Mouse (Mus musculus) liver, postnatal 0 days (tissue): ENCODE results near the gene Gatad2a. TPM values are rescaled to one million over a fixed set of nuclear protein-coding genes. Genes with fewer than 3 reads are reported as not detected.

Source experiments
- ATAC-seq: fragments of 200-750 bp; cut with Nextera tagmentation; 2 replicates; pipeline ENCODE4 v1.8.0; 2017; ENCODE audit warnings: mild to moderate bottlenecking, moderate library complexity
- DNase-seq: peaks from one replicate; pipeline ENCODE4 v3.0.0-alpha.2; 2016
- H3K27ac ChIP-seq: fragments of 300-500 bp; sonication (generic); 2 replicates; pipeline ENCODE4 v1.5.1; 2014; ENCODE audit warnings: antibody characterized with exemption, moderate library complexity, mild to moderate bottlenecking, low read depth
- H3K27me3 ChIP-seq: fragments of 300-500 bp; sonication (generic); 2 replicates; pipeline ENCODE4 v1.6.1; 2014; ENCODE audit warnings: low read length, control low read depth, mixed read lengths; ENCODE audit not compliant: insufficient read depth
- H3K36me3 ChIP-seq: fragments of 300-500 bp; sonication (generic); replicated peaks from 2 replicates; pipeline ENCODE4 v1.6.1; 2014; ENCODE audit warnings: mild to moderate bottlenecking, control low read depth, low read length, moderate library complexity, mixed read lengths; ENCODE audit not compliant: insufficient read depth
- H3K4me1 ChIP-seq: fragments of 300-500 bp; sonication (generic); 2 replicates; pipeline ENCODE4 v1.6.1; 2014; ENCODE audit warnings: antibody characterized with exemption, mild to moderate bottlenecking, control low read depth; ENCODE audit not compliant: insufficient read depth
- H3K4me2 ChIP-seq: fragments of 300-500 bp; sonication (generic); 2 replicates; pipeline ENCODE4 v1.6.1; 2014; ENCODE audit warnings: low read depth, mild to moderate bottlenecking, low read length, moderate library complexity, mixed read lengths
- H3K4me3 ChIP-seq: fragments of 300-500 bp; sonication (generic); 2 replicates; pipeline ENCODE4 v1.5.1; 2014; ENCODE audit warnings: low read depth, low read length
- H3K9ac ChIP-seq: fragments of 300-500 bp; sonication (generic); replicated peaks from 2 replicates; pipeline ENCODE4 v1.6.1; 2014; ENCODE audit warnings: mild to moderate bottlenecking, moderate library complexity
- H3K9me3 ChIP-seq: fragments of 300-500 bp; sonication (generic); 2 replicates; pipeline ENCODE4 v1.6.1; 2016; ENCODE audit warnings: mild to moderate bottlenecking, control low read depth, low read length, mixed read lengths
- CTCF ChIP-seq: sonication (generic); IDR thresholded peaks from 2 replicates; pipeline ENCODE4 v1.5.1; 2016; ENCODE audit warnings: antibody characterized with exemption, low read depth
- EP300 ChIP-seq: IDR thresholded peaks from 2 replicates; pipeline ENCODE4 v1.6.1; 2016; ENCODE audit warnings: antibody characterized with exemption, low read depth, mild to moderate bottlenecking
- WGBS: fragments of 180-500 bp; shearing (Covaris S2); extraction: QIAGEN DNeasy Blood & Tissue Kit; methylation state at CpG from one replicate; pipeline ENCODE4 v1.1.7; 2014; ENCODE audit not compliant: insufficient replicate concordance; 5-methylcytosine and 5-hydroxymethylcytosine counted together
- polyA plus RNA-seq: library from polyadenylated mRNA; unstranded; fragments of >200 nt; fragmentation: Nextera tagmentation; extraction: Ambion mirVana; gene quantifications from 2 replicates; pipeline ENCODE4 v1.2.1, GENCODE M21; 2015

The Gatad2a gene
- polyA plus RNA-seq, 1 experiment from 2014 or later = 20.7 TPM

DNA sequence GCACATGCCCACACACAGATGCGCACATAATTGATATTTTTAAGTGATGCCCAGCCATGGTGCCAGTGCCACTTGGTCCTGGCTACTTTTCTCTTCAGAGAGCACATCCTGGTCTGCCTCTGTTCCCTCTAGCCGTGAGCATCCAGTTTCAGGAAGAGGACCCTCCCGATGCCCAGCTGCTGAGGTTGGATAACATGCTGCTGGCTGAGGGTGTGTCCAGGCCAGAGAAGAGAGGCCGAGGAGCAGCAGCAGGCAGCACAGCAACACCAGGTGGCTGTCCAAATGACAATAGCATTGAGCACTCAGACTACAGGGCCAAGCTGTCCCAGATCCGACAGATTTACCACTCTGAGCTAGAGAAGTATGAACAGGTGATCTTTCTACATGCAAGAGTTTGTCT lies 132.0 kb downstream of the Gatad2a start:
- ATAC-seq = no peak
- H3K36me3 ChIP-seq = no peaks in the 10 kb centered on the region
- no peaks in the 10 kb centered on the region for H3K9me3 ChIP-seq
- H3K4me2 ChIP-seq = no peak overlapping the region
- TF ChIP-seq CTCF (no peak), EP300 (no peak)
- no peak overlapping the region for H3K9ac ChIP-seq
- H3K27ac ChIP-seq = no peak overlapping the region
- no peaks in the 10 kb centered on the region for H3K27me3 ChIP-seq
- DNase-seq = no peak
- WGBS = 73% methylated on average over 5 of the region's 5 CpGs
- no peak overlapping the region for H3K4me3 ChIP-seq
- H3K4me1 ChIP-seq = no peaks in the 10 kb centered on the region; the same call in 1 of the 2 replicates

DNA sequence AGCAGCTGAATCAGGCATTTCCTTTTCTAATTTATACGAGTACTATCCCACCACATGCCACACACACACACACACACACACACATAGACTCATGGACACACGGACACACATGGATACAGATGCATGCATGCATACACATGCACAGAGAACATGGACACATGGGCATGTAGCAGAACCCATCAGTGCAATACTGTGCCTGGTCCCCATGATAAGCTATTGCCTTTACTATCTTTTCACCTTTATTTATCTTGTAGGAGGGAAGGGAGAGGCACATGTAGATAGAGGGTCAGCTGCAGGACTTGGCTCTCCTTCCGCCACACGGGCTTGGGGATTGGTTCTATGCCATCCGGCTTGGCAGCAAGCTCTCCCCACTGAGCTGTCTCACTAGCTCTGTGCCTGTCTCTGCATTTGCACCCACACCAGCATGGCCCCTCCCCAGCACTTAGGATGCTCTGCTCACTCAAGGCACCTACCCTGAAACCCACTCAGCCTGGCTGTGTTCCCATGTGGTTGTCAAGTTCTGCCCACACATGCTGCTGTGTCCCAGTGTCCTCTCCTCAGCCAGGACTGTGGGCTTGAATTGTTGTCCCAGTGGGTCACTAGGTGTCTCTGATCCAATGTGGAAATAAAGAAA lies 132.7 kb downstream of the Gatad2a start:
- Histone ChIP-seq H3K36me3 (no peaks in the 10 kb centered on the region), H3K4me2 (no peak overlapping the region), H3K9me3 (no peaks in the 10 kb centered on the region), H3K4me3 (no peak overlapping the region), H3K27ac (no peak overlapping the region), H3K4me1 (no peaks in the 10 kb centered on the region; the same call in 1 of the 2 replicates), H3K9ac (no peak overlapping the region), H3K27me3 (no peaks in the 10 kb centered on the region)
- DNase-seq = no peak
- 74% methylated on average over 5 of the region's 5 CpGs for WGBS
- TF ChIP-seq EP300 (no peak), CTCF (no peak)
- no peak for ATAC-seq

GRCm38 (mm10) chr8:69861251-69861650 lies 134.9 kb downstream of the Gatad2a start:
- Histone ChIP-seq H3K4me2 (no peak overlapping the region), H3K9me3 (no peaks in the 10 kb centered on the region), H3K27me3 (no peaks in the 10 kb centered on the region), H3K27ac (no peak overlapping the region), H3K4me1 (no peaks in the 10 kb centered on the region; the same call in 1 of the 2 replicates), H3K36me3 (no peaks in the 10 kb centered on the region), H3K4me3 (no peak overlapping the region), H3K9ac (no peak overlapping the region)
- WGBS = 49% methylated on average over 2 of the region's 2 CpGs
- ATAC-seq (no peak), DNase-seq (no peak)
- no peak for TF ChIP-seq CTCF
- TF ChIP-seq EP300 = no peak

- Histone ChIP-seq H3K36me3 (no peaks in the 10 kb centered on the region), H3K4me3 (no peak overlapping the region), H3K4me2 (no peak overlapping the region), H3K9ac (no peak overlapping the region), H3K27ac (no peak overlapping the region), H3K27me3 (no peaks in the 10 kb centered on the region), H3K9me3 (no peaks in the 10 kb centered on the region), H3K4me1 (no peaks in the 10 kb centered on the region; the same call in 1 of the 2 replicates)
- TF ChIP-seq EP300 (no peak), CTCF (peak; percentile 44)
- ATAC-seq = no peak
- DNase-seq = no peak
- 76% methylated on average over 4 of the region's 4 CpGs for WGBS
Measured at GRCm38 (mm10) chr8:69860807-69861206, 135.4 kb downstream of the Gatad2a start.

Other genes with a start within 250 kb of the Gatad2a start
- 2.1 and 2.3 TPM in 2 replicates for gene Zfp963, start 246.4 kb downstream of the Gatad2a start, polyA plus RNA-seq
- gene Gm20422, start 221.5 kb downstream of the Gatad2a start, polyA plus RNA-seq = 0.18 and 0.86 TPM in 2 replicates
- gene Atp13a1, start 205.2 kb downstream of the Gatad2a start, polyA plus RNA-seq = 12.9 and 13.8 TPM in 2 replicates
- 3.6 and 4.6 TPM in 2 replicates for gene Zfp866, start 205.2 kb downstream of the Gatad2a start, polyA plus RNA-seq
- gene Gmip, start 187.7 kb downstream of the Gatad2a start, polyA plus RNA-seq = 6.2 and 7.4 TPM in 2 replicates
- gene Lpar2, start 174.0 kb downstream of the Gatad2a start, polyA plus RNA-seq = 0.04 and 0.05 TPM in 2 replicates
- 2.3 and 2.7 TPM in 2 replicates for gene Pbx4, start 163.9 kb downstream of the Gatad2a start, polyA plus RNA-seq
- gene Cilp2, start 108.7 kb downstream of the Gatad2a start, polyA plus RNA-seq = 0.02 TPM in 1 of 2 replicates, not detected in the other
- 1.3 and 1.7 TPM in 2 replicates for gene Tssk6, start 94.2 kb downstream of the Gatad2a start, polyA plus RNA-seq
- 152 TPM in 2 replicates for gene Ndufa13, start 93.8 kb downstream of the Gatad2a start, polyA plus RNA-seq
- 0.72 and 0.89 TPM in 2 replicates for gene Yjefn3, start 93.7 kb downstream of the Gatad2a start, polyA plus RNA-seq
- gene Mau2, start 46.4 kb upstream of the Gatad2a start, polyA plus RNA-seq = 11.1 and 12.2 TPM in 2 replicates
- 11.7 and 11.8 TPM in 2 replicates for gene Sugp1, start 46.4 kb upstream of the Gatad2a start, polyA plus RNA-seq
- gene Tm6sf2, start 76.5 kb upstream of the Gatad2a start, polyA plus RNA-seq = 32.5 and 38.7 TPM in 2 replicates
- gene Hapln4, start 87.1 kb upstream of the Gatad2a start, polyA plus RNA-seq = 0.02 TPM in 1 of 2 replicates, not detected in the other
- not detected in 2 replicates for gene Ncan, start 124.5 kb upstream of the Gatad2a start, polyA plus RNA-seq
- 13.5 and 14.9 TPM in 2 replicates for gene Nr2c2ap, start 134.9 kb upstream of the Gatad2a start, polyA plus RNA-seq
- gene Rfxank, start 142.8 kb upstream of the Gatad2a start, polyA plus RNA-seq = 3.6 TPM in 2 replicates
- gene Borcs8, start 143.1 kb upstream of the Gatad2a start, polyA plus RNA-seq = 17.6 and 18.8 TPM in 2 replicates
- 0.11 TPM in 1 of 2 replicates, not detected in the other for gene Mef2b, start 143.3 kb upstream of the Gatad2a start, polyA plus RNA-seq
- gene Tmem161a, start 176.0 kb upstream of the Gatad2a start, polyA plus RNA-seq = 17.3 and 20.2 TPM in 2 replicates
- 18.5 and 19.2 TPM in 2 replicates for gene Slc25a42, start 215.9 kb upstream of the Gatad2a start, polyA plus RNA-seq
- 7.3 and 8.3 TPM in 2 replicates for gene Sugp2, start 237.8 kb upstream of the Gatad2a start, polyA plus RNA-seq
- 5.3 and 6.3 TPM in 2 replicates for gene Armc6, start 238.1 kb upstream of the Gatad2a start, polyA plus RNA-seq